Mouse (Mus musculus) E14TG2a.4 (cell line): Measurements from ENCODE around the gene Agfg1.

ENCODE experiments used
- CTCF ChIP-seq: conservative IDR thresholded peaks from 2 replicates; pipeline ENCODE4 v1.5.1; 2014; ENCODE audit warnings: low read length
- NANOG ChIP-seq: IDR thresholded peaks from 2 replicates; pipeline ENCODE4 v1.6.1; 2014; ENCODE audit warnings: borderline replicate concordance, low read length, mixed read lengths
- POU5F1 ChIP-seq: IDR thresholded peaks from 2 replicates; pipeline ENCODE4 v1.6.1; 2014; ENCODE audit warnings: low read length, borderline replicate concordance

GRCm38 (mm10) chr1:82801105-82801783 lies 38.0 kb upstream of the Agfg1 start:
- no peak for TF ChIP-seq CTCF
- TF ChIP-seq NANOG, result no peak
- TF ChIP-seq POU5F1, result no peak
